8 mouse cellular contexts compared by ENCODE assay signal in genomic region chr2:132780978-132781377, GRCm38 (mm10). TPM values are rescaled to one million over a fixed set of nuclear protein-coding genes. Genes with fewer than 3 reads are reported as not detected.
DNase-seq lines count a peak whose midpoint lies in the region; ATAC-seq and TF ChIP-seq lines count a peak whose summit lies in the region.

TSS of gene Chgb (plus strand) at chr2:132781278.

- peak within 1 kb of the TSS; percentile 90 for H3K9ac ChIP-seq in forebrain, embryonic 16.5 days (replicated peaks; ENCODE audit: low read depth, low read length)
- no peak within 1 kb of the TSS for H3K9ac ChIP-seq in limb, embryonic 15.5 days

- H3K27ac ChIP-seq in cerebellum, adult 2 months (ENCODE audit: insufficient read depth, low read length) = peak within 1 kb of the TSS; percentile 99
- H3K27ac ChIP-seq in forebrain, embryonic 16.5 days (ENCODE audit: low read length) = peak within 1 kb of the TSS; percentile 88
- H3K27ac ChIP-seq in limb, embryonic 15.5 days = no peak within 1 kb of the TSS

- peaks cover 13% of the 10 kb centered on the region; the same call in 1 of the 2 replicates for H3K4me1 ChIP-seq in cerebellum, adult 2 months (ENCODE audit: control insufficient read depth, insufficient read depth, low read length)
- H3K4me1 ChIP-seq in E14TG2a.4 (replicated peaks; ENCODE audit: low read depth, low read length) = peaks cover 7% of the 10 kb centered on the region
- H3K4me1 ChIP-seq in forebrain, embryonic 16.5 days (replicated peaks; ENCODE audit: control insufficient read depth, insufficient read depth, low read length) = peaks cover 8% of the 10 kb centered on the region; the same call in 1 of the 2 replicates
- H3K4me1 ChIP-seq in limb, embryonic 15.5 days = peaks cover 7% of the 10 kb centered on the region

- H3K27me3 ChIP-seq in cerebellum, adult 2 months (ENCODE audit: control insufficient read depth, insufficient read depth, low read length) = no peaks in the 10 kb centered on the region
- peaks cover 15% of the 10 kb centered on the region for H3K27me3 ChIP-seq in E14TG2a.4 (ENCODE audit: insufficient read depth, low read length)
- H3K27me3 ChIP-seq in forebrain, embryonic 16.5 days (replicated peaks; ENCODE audit: control insufficient read depth, insufficient read depth, low read length) = no peaks in the 10 kb centered on the region
- H3K27me3 ChIP-seq in limb, embryonic 15.5 days = peaks cover 12% of the 10 kb centered on the region

- DNase-seq in cerebellum, adult 2 months = no peak
- no peak for DNase-seq in cerebellum, adult 9-10 months
- DNase-seq in kidney, postnatal 25 days = no peak
- no peak for DNase-seq in thymus, postnatal 4 days

- 3% methylated on average over 4 of the region's 4 CpGs for WGBS in cerebellum, adult 2 months
- 4% methylated on average over 4 of the region's 4 CpGs for WGBS in forebrain, embryonic 16.5 days
- WGBS in limb, embryonic 15.5 days = 6% methylated on average over 4 of the region's 4 CpGs

- no peak for TF ChIP-seq CTCF in cerebellum, adult 2 months (IDR thresholded peaks at IDR 0.05; ENCODE audit: borderline replicate concordance, insufficient read depth, low read depth, low read length)
- no peak for TF ChIP-seq CTCF in E14TG2a.4 (conservative IDR thresholded peaks at IDR 0.05; ENCODE audit: low read length)

- ATAC-seq in forebrain, embryonic 16.5 days = no peak
- ATAC-seq in limb, embryonic 15.5 days (ENCODE audit: insufficient number of reproducible peaks, low FRiP score, low TSS enrichment, low read depth) = no peak
- ATAC-seq in megakaryocyte progenitor cell, adult 5-6 weeks (replicated peaks; ENCODE audit: poor library complexity) = no peak

- H3K4me3 ChIP-seq in cerebellum, adult 2 months (replicated peaks; ENCODE audit: insufficient read depth, low read depth, low read length) = peak within 1 kb of the TSS; percentile 91
- peak within 1 kb of the TSS; percentile 88 for H3K4me3 ChIP-seq in E14TG2a.4 (replicated peaks; ENCODE audit: low read length)
- peak within 1 kb of the TSS; percentile 70 for H3K4me3 ChIP-seq in forebrain, embryonic 16.5 days (replicated peaks; ENCODE audit: low read length)
- peak within 1 kb of the TSS; percentile 39 for H3K4me3 ChIP-seq in limb, embryonic 15.5 days

- no peaks in the 10 kb centered on the region for H3K9me3 ChIP-seq in E14TG2a.4 (ENCODE audit: low read length)
- H3K9me3 ChIP-seq in forebrain, embryonic 16.5 days (ENCODE audit: control insufficient read depth, low read length) = no peaks in the 10 kb centered on the region
- H3K9me3 ChIP-seq in limb, embryonic 15.5 days = no peaks in the 10 kb centered on the region

- H3K36me3 ChIP-seq in E14TG2a.4 (ENCODE audit: insufficient read depth, low read length) = no peaks in the 10 kb centered on the region
- H3K36me3 ChIP-seq in forebrain, embryonic 16.5 days (ENCODE audit: control insufficient read depth, insufficient read depth) = no peaks in the 10 kb centered on the region
- H3K36me3 ChIP-seq in limb, embryonic 15.5 days = no peaks in the 10 kb centered on the region

- no peak for TF ChIP-seq POLR2A in cerebellum, adult 2 months (IDR thresholded peaks at IDR 0.05; ENCODE audit: borderline replicate concordance, insufficient read depth, low read length)

- H3K4me2 ChIP-seq in forebrain, embryonic 16.5 days (ENCODE audit: low read length) = peak within 1 kb of the TSS; percentile 69
- H3K4me2 ChIP-seq in limb, embryonic 15.5 days = peak within 1 kb of the TSS; percentile 90

RNA-seq across cellular contexts. Expression of gene Chgb, which starts in this region (rescaled TPM):
- polyA plus RNA-seq in cerebellum, adult 2 months (2012; rRNA removed) = 330 and 333 TPM in 2 replicates
- polyA plus RNA-seq in forebrain, embryonic 16.5 days (2015; fragmentation: Nextera tagmentation; extraction: Ambion mirVana) = 40.6 and 48.8 TPM in 2 replicates
- 0.14 and 0.32 TPM in 2 replicates for polyA plus RNA-seq in limb, embryonic 15.5 days (2015; fragmentation: Nextera tagmentation; extraction: Ambion mirVana)
- not detected in 2 replicates for total RNA-seq in megakaryocyte progenitor cell, adult 5-6 weeks (2015)
- not detected in 2 replicates for total RNA-seq in megakaryocyte progenitor cell, adult 5-6 weeks (2017)

Comparison
In these comparisons a context has a peak if more than half of its experiments do, and no peak if none do; other contexts are left out.
1. RNA of gene Chgb (polyA plus RNA-seq): 330 to 333 TPM in cerebellum, adult 2 months and 40.6 to 48.8 TPM in forebrain, embryonic 16.5 days; 0.14 to 0.32 TPM in limb, embryonic 15.5 days; every median in the first group is over 10 times any median in the second.
2. H3K4me3 ChIP-seq: peak in every context shown above with its lines; median percentile 91 in cerebellum, adult 2 months; 88 in E14TG2a.4; 70 in forebrain, embryonic 16.5 days; 39 in limb, embryonic 15.5 days.